Mouse (Mus musculus) kidney, postnatal 0 days (tissue): ENCODE measurements around the gene Itgal. TPM values are rescaled to one million over a fixed set of nuclear protein-coding genes. Genes with fewer than 3 reads are reported as not detected.

ENCODE experiments used
- ATAC-seq: fragments of 200-750 bp; cut with Nextera tagmentation; replicated peaks from 2 replicates; pipeline ENCODE4 v1.8.0; 2017; ENCODE audit warnings: low read depth, moderate number of reproducible peaks, moderate TSS enrichment, moderate library complexity; ENCODE audit not compliant: low FRiP score
- DNase-seq: peaks from one replicate; pipeline ENCODE4 v3.0.0-alpha.2; 2016; ENCODE audit warnings: low spot score
- H3K27ac ChIP-seq: fragments of 300-500 bp; sonication (generic); 2 replicates; pipeline ENCODE4 v1.5.1; 2014; ENCODE audit warnings: mild to moderate bottlenecking
- H3K27me3 ChIP-seq: fragments of 300-500 bp; sonication (generic); 2 replicates; pipeline ENCODE4 v1.6.1; 2014; ENCODE audit warnings: low read length, mixed read lengths; ENCODE audit not compliant: insufficient read depth
- H3K36me3 ChIP-seq: fragments of 300-500 bp; sonication (generic); 2 replicates; pipeline ENCODE4 v1.6.1; 2014; ENCODE audit warnings: low read length, mixed read lengths; ENCODE audit not compliant: insufficient read depth
- H3K4me1 ChIP-seq: fragments of 300-500 bp; sonication (generic); replicated peaks from 2 replicates; pipeline ENCODE4 v1.6.1; 2014; ENCODE audit warnings: antibody characterized with exemption, low read length, mixed read lengths; ENCODE audit not compliant: insufficient read depth
- H3K4me2 ChIP-seq: fragments of 300-500 bp; sonication (generic); 2 replicates; pipeline ENCODE4 v1.6.1; 2014; ENCODE audit warnings: mild to moderate bottlenecking, low read length, moderate library complexity, mixed read lengths
- H3K4me3 ChIP-seq: fragments of 300-500 bp; sonication (generic); replicated peaks from 2 replicates; pipeline ENCODE4 v1.5.1; 2014; ENCODE audit warnings: low read depth, low read length
- H3K9ac ChIP-seq: fragments of 300-500 bp; sonication (generic); 2 replicates; pipeline ENCODE4 v1.6.1; 2014; ENCODE audit warnings: low read depth, low read length
- H3K9me3 ChIP-seq: fragments of 300-500 bp; sonication (generic); replicated peaks from 2 replicates; pipeline ENCODE4 v1.6.1; 2016; ENCODE audit warnings: low read length, inconsistent platforms, mixed read lengths
- CTCF ChIP-seq: IDR thresholded peaks from 2 replicates; pipeline ENCODE4 v1.5.1; 2016; ENCODE audit warnings: antibody characterized with exemption, low read depth, mild to moderate bottlenecking, moderate library complexity
- WGBS: fragments of 180-500 bp; shearing (Covaris S2); extraction: QIAGEN DNeasy Blood & Tissue Kit; methylation state at CpG from one replicate; pipeline ENCODE4 v1.1.7; 2014; 5-methylcytosine and 5-hydroxymethylcytosine counted together
- polyA plus RNA-seq: library from polyadenylated mRNA; unstranded; fragments of >200 nt; fragmentation: Nextera tagmentation; extraction: Ambion mirVana; gene quantifications from 2 replicates; pipeline ENCODE4 v1.2.1, GENCODE M21; 2015

Gene Itgal
- polyA plus RNA-seq, 1 experiment from 2014 or later: 0.93 TPM

DNA sequence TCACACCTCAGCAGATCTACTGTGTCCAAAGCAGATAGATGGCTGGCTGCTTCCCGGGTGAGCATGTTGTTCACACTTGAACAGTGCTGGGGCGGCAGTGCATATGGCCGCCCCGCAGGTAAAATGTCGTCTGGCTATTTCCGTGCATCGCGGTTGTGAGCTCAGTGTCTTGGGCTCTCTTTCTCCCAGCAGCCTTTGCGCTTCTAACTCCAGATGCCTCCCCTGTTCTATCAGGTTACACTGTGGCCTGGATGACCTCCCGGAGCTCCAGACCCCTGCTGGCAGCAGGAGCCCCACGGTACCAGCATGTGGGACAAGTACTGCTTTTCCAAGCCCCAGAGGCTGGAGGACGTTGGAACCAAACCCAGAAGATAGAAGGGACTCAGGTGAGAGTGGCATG is 13.9 kb downstream of the Itgal start:
- Histone ChIP-seq H3K4me1 (no peaks in the 10 kb centered on the region), H3K27me3 (no peaks in the 10 kb centered on the region), H3K4me3 (no peak overlapping the region), H3K4me2 (no peak overlapping the region), H3K36me3 (no peaks in the 10 kb centered on the region), H3K9ac (no peak overlapping the region), H3K27ac (no peak overlapping the region), H3K9me3 (no peaks in the 10 kb centered on the region)
- TF ChIP-seq CTCF: no peak
- WGBS: 53% methylated on average over 12 of the region's 12 CpGs
- DNase-seq (no peak), ATAC-seq (no peak)

DNA sequence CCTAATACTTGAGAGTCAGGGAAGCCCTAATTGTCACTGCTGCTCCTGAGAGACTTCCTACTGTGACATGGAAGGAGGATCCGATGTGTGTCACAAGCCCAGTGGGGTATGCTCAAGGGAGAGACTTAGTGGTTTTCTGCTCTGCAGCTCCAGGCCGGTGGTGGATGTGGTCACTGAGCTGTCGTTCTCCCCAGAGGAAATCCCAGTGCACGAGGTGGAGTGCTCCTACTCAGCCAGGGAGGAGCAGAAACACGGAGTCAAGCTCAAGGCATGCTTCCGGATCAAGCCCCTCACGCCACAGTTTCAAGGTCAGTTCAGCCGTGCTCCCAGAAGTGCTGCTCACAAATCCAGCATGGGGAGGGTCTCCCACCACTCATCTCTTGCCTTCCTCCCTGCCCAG is 17.9 kb downstream of the Itgal start:
- no peak for ATAC-seq

DNA sequence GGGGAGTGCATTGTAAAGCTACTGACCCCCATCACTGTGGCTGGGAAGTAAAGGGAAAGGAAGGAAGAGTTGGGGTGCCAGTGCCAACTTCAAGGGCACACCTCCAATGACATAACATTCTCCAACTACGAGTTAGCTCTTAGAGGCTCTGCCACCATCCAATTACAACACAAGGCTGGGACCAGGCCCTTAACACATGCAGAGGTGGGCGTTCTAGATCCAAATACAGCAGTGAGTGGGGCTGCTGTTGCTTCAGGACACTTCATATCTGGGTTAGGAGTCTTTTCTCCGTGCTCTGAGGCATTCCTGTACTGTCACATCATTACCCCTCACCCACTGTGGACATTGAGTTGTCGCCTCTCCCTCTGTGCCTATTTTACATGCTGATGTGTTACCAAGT is 25.0 kb downstream of the Itgal start:
- TF ChIP-seq CTCF: no peak
- ATAC-seq: no peak
- no peak overlapping the region for H3K4me2 ChIP-seq
- H3K9ac ChIP-seq: no peak overlapping the region
- no peak overlapping the region for H3K4me3 ChIP-seq
- no peak overlapping the region for H3K27ac ChIP-seq
- H3K9me3 ChIP-seq: no peaks in the 10 kb centered on the region
- no peaks in the 10 kb centered on the region for H3K36me3 ChIP-seq
- no peak for DNase-seq
- 71% methylated on average over 4 of the region's 4 CpGs for WGBS
- no peaks in the 10 kb centered on the region for H3K4me1 ChIP-seq
- no peaks in the 10 kb centered on the region for H3K27me3 ChIP-seq

More for the DNA sequence above, 17.9 kb downstream of the Itgal start:
- Histone ChIP-seq H3K9ac (no peak overlapping the region), H3K4me3 (no peak overlapping the region), H3K27ac (no peak overlapping the region), H3K4me2 (no peak overlapping the region), H3K4me1 (no peaks in the 10 kb centered on the region), H3K9me3 (no peaks in the 10 kb centered on the region), H3K27me3 (no peaks in the 10 kb centered on the region), H3K36me3 (no peaks in the 10 kb centered on the region)
- TF ChIP-seq CTCF: no peak
- 42% methylated on average over 8 of the region's 8 CpGs for WGBS
- no peak for DNase-seq

DNA sequence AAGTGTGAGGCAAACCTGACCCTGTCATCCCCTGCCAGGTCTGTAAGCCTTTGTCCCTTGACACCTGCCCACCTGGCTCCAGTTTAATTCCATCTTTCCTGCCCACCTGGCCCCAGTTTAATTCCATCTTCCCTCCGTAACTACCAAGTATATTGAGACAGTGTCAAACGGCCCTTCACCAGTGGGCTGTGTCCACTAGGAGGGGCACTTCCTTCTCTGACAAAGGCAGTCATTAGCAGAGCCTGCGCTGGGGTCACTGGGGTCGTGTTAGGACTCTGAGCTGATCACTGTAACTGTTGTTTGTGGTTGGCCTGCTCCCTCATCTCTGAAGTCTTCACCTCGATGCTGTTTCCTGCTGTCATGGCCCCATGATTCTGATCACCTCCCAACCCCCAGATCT is 26.0 kb downstream of the Itgal start:
- no peak overlapping the region for H3K4me2 ChIP-seq
- TF ChIP-seq CTCF: peak; percentile 59
- H3K27ac ChIP-seq: no peak overlapping the region
- H3K9ac ChIP-seq: no peak overlapping the region
- ATAC-seq: no peak
- no peaks in the 10 kb centered on the region for H3K4me1 ChIP-seq
- no peaks in the 10 kb centered on the region for H3K27me3 ChIP-seq
- H3K9me3 ChIP-seq: no peaks in the 10 kb centered on the region
- WGBS: 37% methylated on average over 5 of the region's 5 CpGs
- no peaks in the 10 kb centered on the region for H3K36me3 ChIP-seq
- H3K4me3 ChIP-seq: no peak overlapping the region
- DNase-seq: no peak

DNA sequence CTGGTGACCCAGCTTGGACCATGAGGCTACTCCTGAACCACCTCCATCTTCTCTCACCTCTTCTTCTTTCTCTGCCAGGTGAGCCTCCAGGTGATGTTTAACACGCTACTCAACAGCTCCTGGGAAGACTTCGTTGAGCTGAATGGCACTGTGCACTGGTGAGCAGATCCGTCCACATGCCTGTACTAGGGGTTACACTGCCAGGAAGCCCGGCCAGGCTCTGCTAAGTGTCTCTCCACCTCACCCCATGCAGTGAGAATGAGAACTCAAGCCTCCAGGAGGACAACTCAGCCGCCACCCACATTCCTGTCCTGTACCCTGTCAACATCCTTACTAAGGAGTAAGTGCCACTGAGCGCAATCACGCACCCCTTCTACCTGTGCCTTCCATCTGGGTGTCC is 28.9 kb downstream of the Itgal start:
- no peak for ATAC-seq
- Histone ChIP-seq H3K4me3 (no peak overlapping the region), H3K4me2 (no peak overlapping the region), H3K36me3 (no peaks in the 10 kb centered on the region), H3K27me3 (no peaks in the 10 kb centered on the region), H3K4me1 (no peaks in the 10 kb centered on the region), H3K27ac (no peak overlapping the region), H3K9ac (no peak overlapping the region), H3K9me3 (no peaks in the 10 kb centered on the region)
- no peak for DNase-seq
- TF ChIP-seq CTCF: no peak
- 84% methylated on average over 7 of the region's 7 CpGs for WGBS

DNA sequence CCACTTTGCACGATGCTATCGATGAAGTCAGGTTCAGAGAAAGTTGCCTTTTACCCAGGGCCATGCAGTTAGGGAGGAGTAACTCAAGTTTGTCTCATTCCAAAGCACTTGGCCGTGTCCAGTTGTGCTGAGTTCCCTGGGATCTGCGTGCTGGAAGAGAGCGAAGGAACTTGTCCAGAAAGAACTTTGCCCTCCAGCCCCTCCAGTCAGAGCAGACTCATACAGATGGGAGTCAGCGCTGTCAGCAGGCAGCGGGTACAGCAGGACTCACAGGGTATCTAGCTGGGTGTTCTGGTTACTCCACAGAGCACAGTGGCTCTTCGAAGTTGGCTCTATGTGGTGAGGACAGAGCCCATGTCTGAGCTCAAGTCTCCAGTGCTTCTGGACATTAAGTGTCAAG is 29.5 kb downstream of the Itgal start:
- Histone ChIP-seq H3K4me1 (no peaks in the 10 kb centered on the region), H3K9me3 (no peaks in the 10 kb centered on the region), H3K36me3 (no peaks in the 10 kb centered on the region), H3K4me2 (no peak overlapping the region), H3K9ac (no peak overlapping the region), H3K4me3 (no peak overlapping the region), H3K27ac (peak overlapping the region; percentile 51), H3K27me3 (no peaks in the 10 kb centered on the region)
- no peak for DNase-seq
- peak; percentile 57 for ATAC-seq
- 66% methylated on average over 8 of the region's 8 CpGs for WGBS
- no peak for TF ChIP-seq CTCF

DNA sequence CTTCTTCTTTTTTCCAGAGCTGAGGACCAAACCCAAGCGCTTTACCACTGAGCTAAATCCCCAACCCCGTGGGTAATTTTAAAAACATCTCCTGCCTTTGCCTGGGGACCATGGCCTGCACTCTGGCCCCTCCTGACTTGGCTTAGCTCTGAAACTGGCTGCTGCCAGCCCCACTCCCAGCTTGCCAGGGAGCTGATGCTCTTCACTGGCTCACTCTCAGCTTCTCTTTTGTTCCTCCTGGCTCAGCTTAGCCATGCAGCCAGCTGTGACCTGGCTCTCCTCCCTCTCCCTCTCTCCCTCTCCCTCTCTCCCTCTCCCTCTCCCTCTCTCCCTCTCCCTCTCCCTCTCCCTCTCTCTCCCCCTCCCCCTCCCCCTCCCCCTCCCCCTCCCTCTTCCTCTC is 30.6 kb downstream of the Itgal start:
- no peaks in the 10 kb centered on the region for H3K9me3 ChIP-seq
- no peak overlapping the region for H3K4me3 ChIP-seq
- no peak for DNase-seq
- no peak overlapping the region for H3K4me2 ChIP-seq
- H3K9ac ChIP-seq: no peak overlapping the region
- no peak for TF ChIP-seq CTCF
- H3K27ac ChIP-seq: no peak overlapping the region
- WGBS: 47% methylated on average over 2 of the region's 2 CpGs
- ATAC-seq: no peak
- H3K27me3 ChIP-seq: no peaks in the 10 kb centered on the region
- H3K4me1 ChIP-seq: no peaks in the 10 kb centered on the region
- no peaks in the 10 kb centered on the region for H3K36me3 ChIP-seq
